Comparison of ENCODE assay signal across 8 mouse cellular contexts in genomic region chrX:12936406-12937172, GRCm38 (mm10).
DNase-seq lines count a peak whose midpoint lies in the region; ATAC-seq lines count a peak whose summit lies in the region.

No protein-coding gene starts in this region.

- H3K27me3 ChIP-seq in embryonic facial prominence, embryonic 13.5 days: peaks cover 7% of the 10 kb centered on the region; the same call in 1 of the 2 replicates
- no peaks in the 10 kb centered on the region for H3K27me3 ChIP-seq in heart, embryonic 15.5 days
- H3K27me3 ChIP-seq in liver, embryonic 15.5 days: peaks cover 18% of the 10 kb centered on the region; the same call in 1 of the 2 replicates
- H3K27me3 ChIP-seq in stomach, embryonic 16.5 days (ENCODE audit: control insufficient read depth, insufficient read depth, low read length): peaks cover 4% of the 10 kb centered on the region; the same call in 1 of the 2 replicates

- DNase-seq in A20 (ENCODE audit: low read depth, low spot score): peak; percentile 70
- DNase-seq in adrenal gland, adult 8-10 months: peak; percentile 11
- peak; percentile 56 for DNase-seq in kidney, postnatal 10 days
- peak; percentile 2 to 26 for DNase-seq in natural killer cell, adult 2 months (ENCODE audit: low spot score in 2 of 2)

- H3K27ac ChIP-seq in embryonic facial prominence, embryonic 13.5 days: no peak overlapping the region
- H3K27ac ChIP-seq in heart, embryonic 15.5 days: no peak overlapping the region
- no peak overlapping the region for H3K27ac ChIP-seq in liver, embryonic 15.5 days (replicated peaks)
- H3K27ac ChIP-seq in stomach, embryonic 16.5 days (ENCODE audit: low read length): no peak overlapping the region

- ATAC-seq in embryonic facial prominence, embryonic 13.5 days (ENCODE audit: insufficient number of reproducible peaks, insufficient read depth, low FRiP score, low TSS enrichment, low read depth): 0 out of 2 replicates have a peak, but pooled peaks have one; percentile 43
- ATAC-seq in heart, embryonic 15.5 days (replicated peaks; ENCODE audit: insufficient number of reproducible peaks, insufficient read depth, low FRiP score, low read depth): peak; percentile 77; the same call in 1 of the 2 replicates
- peak; percentile 42; the same call in 1 of the 2 replicates for ATAC-seq in liver, embryonic 15.5 days (ENCODE audit: insufficient read depth)
- ATAC-seq in stomach, embryonic 16.5 days (ENCODE audit: insufficient read depth, low FRiP score): no peak

- peak overlapping the region; percentile 47 for H3K4me3 ChIP-seq in embryonic facial prominence, embryonic 13.5 days
- H3K4me3 ChIP-seq in heart, embryonic 15.5 days: peak overlapping the region; percentile 56
- peak overlapping the region; percentile 47 for H3K4me3 ChIP-seq in liver, embryonic 15.5 days (replicated peaks)
- peak overlapping the region; percentile 52 for H3K4me3 ChIP-seq in stomach, embryonic 16.5 days (replicated peaks; ENCODE audit: low read length)

- H3K4me1 ChIP-seq in embryonic facial prominence, embryonic 13.5 days: no peaks in the 10 kb centered on the region
- 0 out of 2 replicates have a peak, but pooled peaks cover 2% of the 10 kb centered on the region for H3K4me1 ChIP-seq in heart, embryonic 15.5 days (replicated peaks)
- H3K4me1 ChIP-seq in liver, embryonic 15.5 days (replicated peaks): 0 out of 2 replicates have a peak, but pooled peaks cover 3% of the 10 kb centered on the region
- H3K4me1 ChIP-seq in stomach, embryonic 16.5 days (ENCODE audit: control insufficient read depth, insufficient read depth, low read length): no peaks in the 10 kb centered on the region

- H3K9ac ChIP-seq in embryonic facial prominence, embryonic 13.5 days: peak overlapping the region; percentile 71
- peak overlapping the region; percentile 54 for H3K9ac ChIP-seq in heart, embryonic 15.5 days
- 0 out of 2 replicates have a peak overlapping the region, but pooled peaks have one; percentile 6 for H3K9ac ChIP-seq in liver, embryonic 15.5 days
- H3K9ac ChIP-seq in stomach, embryonic 16.5 days (ENCODE audit: low read length): peak overlapping the region; percentile 74

- peak overlapping the region; percentile 63 for H3K4me2 ChIP-seq in embryonic facial prominence, embryonic 13.5 days
- H3K4me2 ChIP-seq in heart, embryonic 15.5 days: peak overlapping the region; percentile 74
- peak overlapping the region; percentile 68 for H3K4me2 ChIP-seq in liver, embryonic 15.5 days
- H3K4me2 ChIP-seq in stomach, embryonic 16.5 days (ENCODE audit: low read depth, low read length): peak overlapping the region; percentile 58

- no peaks in the 10 kb centered on the region for H3K36me3 ChIP-seq in embryonic facial prominence, embryonic 13.5 days
- H3K36me3 ChIP-seq in heart, embryonic 15.5 days: no peaks in the 10 kb centered on the region
- H3K36me3 ChIP-seq in liver, embryonic 15.5 days (replicated peaks): no peaks in the 10 kb centered on the region
- no peaks in the 10 kb centered on the region for H3K36me3 ChIP-seq in stomach, embryonic 16.5 days (ENCODE audit: control insufficient read depth, insufficient read depth, low read length)

- no peaks in the 10 kb centered on the region for H3K9me3 ChIP-seq in embryonic facial prominence, embryonic 13.5 days
- H3K9me3 ChIP-seq in heart, embryonic 15.5 days (replicated peaks): no peaks in the 10 kb centered on the region
- H3K9me3 ChIP-seq in liver, embryonic 15.5 days (replicated peaks): no peaks in the 10 kb centered on the region
- H3K9me3 ChIP-seq in stomach, embryonic 16.5 days (replicated peaks; ENCODE audit: control insufficient read depth, low read length): no peaks in the 10 kb centered on the region

- 22% methylated on average over 43 of the region's 43 CpGs for WGBS in embryonic facial prominence, embryonic 13.5 days
- WGBS in heart, embryonic 15.5 days: 18% methylated on average over 43 of the region's 43 CpGs
- 19% methylated on average over 38 of the region's 43 CpGs for WGBS in liver, embryonic 15.5 days (ENCODE audit: insufficient replicate concordance)
- WGBS in stomach, embryonic 16.5 days: 18% methylated on average over 43 of the region's 43 CpGs

Comparison
In these comparisons a context has a peak if more than half of its experiments do, and no peak if none do; other contexts are left out.
1. DNase-seq: peak in every context shown above with its lines; median percentile 70 in A20; 56 in kidney, postnatal 10 days; 14 in natural killer cell, adult 2 months; 11 in adrenal gland, adult 8-10 months.
2. H3K9ac ChIP-seq: peak in every context shown above with its lines; median percentile 74 in stomach, embryonic 16.5 days; 71 in embryonic facial prominence, embryonic 13.5 days; 54 in heart, embryonic 15.5 days; 6 in liver, embryonic 15.5 days.